Mouse (Mus musculus) cerebellum, adult 2 months (tissue): ENCODE data around the gene Ugt1a9.

ENCODE experiments used
- CTCF ChIP-seq: fragments of 200-500 bp; IDR thresholded peaks from 2 replicates; pipeline ENCODE4 v1.5.1; 2011; ENCODE audit warnings: low read depth, mild to moderate bottlenecking, control low read depth, low read length, moderate library complexity, borderline replicate concordance; ENCODE audit not compliant: insufficient read depth
- POLR2A ChIP-seq: fragments of 200-500 bp; IDR thresholded peaks from 2 replicates; pipeline ENCODE4 v1.6.1; 2011; ENCODE audit warnings: low read length, control low read depth, borderline replicate concordance; ENCODE audit not compliant: insufficient read depth

DNA sequence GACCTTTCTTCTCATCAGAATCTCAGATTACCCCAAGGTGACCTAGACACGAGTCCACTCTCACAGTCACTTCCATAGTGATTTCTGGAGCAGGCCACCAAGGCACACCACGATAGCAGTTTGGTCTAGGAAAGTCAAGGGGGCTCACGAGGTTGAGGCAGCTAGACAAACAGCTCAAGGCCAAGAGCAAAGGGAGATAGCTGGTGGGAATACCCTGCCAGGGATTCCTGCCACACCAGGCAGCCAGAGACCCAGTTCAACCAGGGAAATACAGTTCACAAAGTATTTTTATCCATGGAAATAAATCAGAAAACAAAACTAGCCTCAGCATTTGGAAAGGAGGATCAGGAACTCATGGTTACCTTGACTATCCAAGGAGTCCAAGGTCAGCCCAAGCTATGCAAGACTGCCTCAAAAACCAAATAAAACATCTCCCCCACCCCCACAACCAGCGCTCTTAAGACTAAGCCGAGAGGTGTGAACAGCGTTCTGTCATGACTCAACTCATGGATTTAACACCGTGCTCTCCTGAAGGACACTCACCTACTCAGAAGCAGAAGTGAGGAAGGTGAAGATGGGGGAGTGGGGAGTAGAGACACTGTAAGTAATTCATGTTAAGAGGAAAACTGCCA is 193.8 kb downstream of the Ugt1a9 start:
- TF ChIP-seq CTCF (no peak), POLR2A (no peak)
